In genomic region chr16:30679493-30679811, GRCm38 (mm10) we compare ENCODE assay signal across 20 mouse cellular contexts.
DNase-seq lines count a peak whose midpoint lies in the region; ATAC-seq and TF ChIP-seq lines count a peak whose summit lies in the region.
"Had no signal": no experiment of that assay in that cellular context is flagged by ENCODE, and none has a peak within 500 bp of the region (broad histone marks: within the 10 kb centered on the region; RNA-seq: fewer than 3 reads in every experiment).

No protein-coding gene starts in this region.

- DNase-seq in liver, postnatal 0 days = no peak
- DNase-seq in thymus, postnatal 0 days (ENCODE audit: low spot score) = peak; percentile 20
- DNase-seq in thymus, postnatal 10 days (ENCODE audit: low spot score in 2 of 2) = no peak
- no peak for DNase-seq in cerebellum, adult 9-10 months
- DNase-seq in hindbrain, embryonic 11.5 days (ENCODE audit: low spot score) = no peak
- DNase-seq: adrenal gland, postnatal 10 days; adrenal gland, postnatal 36 days; cerebellum, adult 11 months; cerebellum, adult 2 months; cerebellum, postnatal 10 days; gastrocnemius, postnatal 10 days; heart, adult 11 months had no signal

- peak overlapping the region; percentile 44; the same call in 1 of the 2 replicates for H3K27ac ChIP-seq in liver, postnatal 0 days (ENCODE audit: low read depth)
- H3K27ac ChIP-seq in liver, embryonic 12.5 days = no peak overlapping the region
- no peak overlapping the region for H3K27ac ChIP-seq in hindbrain, embryonic 11.5 days (ENCODE audit: low read depth, low read length)
- H3K27ac ChIP-seq: forebrain, embryonic 10.5 days; forebrain, embryonic 13.5 days; hindbrain, embryonic 13.5 days had no signal

- H3K4me1 ChIP-seq in liver, postnatal 0 days (ENCODE audit: insufficient read depth) = no peaks in the 10 kb centered on the region
- H3K4me1 ChIP-seq in liver, embryonic 12.5 days = no peaks in the 10 kb centered on the region
- H3K4me1 ChIP-seq in hindbrain, embryonic 11.5 days (replicated peaks; ENCODE audit: control insufficient read depth, insufficient read depth, low read length) = no peaks in the 10 kb centered on the region
- H3K4me1 ChIP-seq: forebrain, embryonic 10.5 days; forebrain, embryonic 13.5 days; hindbrain, embryonic 13.5 days had no signal

- no peaks in the 10 kb centered on the region for H3K36me3 ChIP-seq in liver, postnatal 0 days (replicated peaks; ENCODE audit: insufficient read depth, low read length)
- H3K36me3 ChIP-seq in liver, embryonic 12.5 days = no peaks in the 10 kb centered on the region
- no peaks in the 10 kb centered on the region for H3K36me3 ChIP-seq in hindbrain, embryonic 11.5 days (ENCODE audit: control insufficient read depth, insufficient read depth, low read length)
- H3K36me3 ChIP-seq: forebrain, embryonic 10.5 days; hindbrain, embryonic 13.5 days had no signal

- no peak overlapping the region for H3K9ac ChIP-seq in liver, postnatal 0 days (replicated peaks)
- no peak overlapping the region for H3K9ac ChIP-seq in liver, embryonic 12.5 days
- no peak overlapping the region for H3K9ac ChIP-seq in hindbrain, embryonic 11.5 days (ENCODE audit: low read depth, low read length)
- H3K9ac ChIP-seq: forebrain, embryonic 13.5 days; hindbrain, embryonic 13.5 days had no signal

- H3K27me3 ChIP-seq in liver, postnatal 0 days (ENCODE audit: insufficient read depth, low read length) = no peaks in the 10 kb centered on the region
- no peaks in the 10 kb centered on the region for H3K27me3 ChIP-seq in liver, embryonic 12.5 days (replicated peaks)
- no peaks in the 10 kb centered on the region for H3K27me3 ChIP-seq in hindbrain, embryonic 11.5 days (ENCODE audit: control insufficient read depth, insufficient read depth, low read length)
- H3K27me3 ChIP-seq: forebrain, embryonic 13.5 days; hindbrain, embryonic 13.5 days had no signal

- 71% methylated on average over 3 of the region's 3 CpGs for WGBS in liver, postnatal 0 days (ENCODE audit: insufficient replicate concordance)
- 64% methylated on average over 3 of the region's 3 CpGs for WGBS in liver, embryonic 12.5 days (ENCODE audit: insufficient replicate concordance)
- WGBS in hindbrain, embryonic 11.5 days = 90% methylated on average over 3 of the region's 3 CpGs

- H3K4me3 ChIP-seq in liver, postnatal 0 days (ENCODE audit: low read depth, low read length) = no peak overlapping the region
- H3K4me3 ChIP-seq in liver, embryonic 12.5 days = no peak overlapping the region
- no peak overlapping the region for H3K4me3 ChIP-seq in hindbrain, embryonic 11.5 days (ENCODE audit: low read depth, low read length)
- H3K4me3 ChIP-seq: forebrain, embryonic 10.5 days; forebrain, embryonic 13.5 days; hindbrain, embryonic 13.5 days had no signal

- no peaks in the 10 kb centered on the region for H3K9me3 ChIP-seq in liver, postnatal 0 days (ENCODE audit: low read length)
- no peaks in the 10 kb centered on the region for H3K9me3 ChIP-seq in liver, embryonic 12.5 days (replicated peaks)
- no peaks in the 10 kb centered on the region for H3K9me3 ChIP-seq in hindbrain, embryonic 11.5 days (ENCODE audit: control insufficient read depth, low read length)
- H3K9me3 ChIP-seq: forebrain, embryonic 13.5 days; hindbrain, embryonic 13.5 days had no signal

- ATAC-seq in liver, postnatal 0 days = no peak
- ATAC-seq in liver, embryonic 12.5 days = no peak
- ATAC-seq in inflammation-experienced regulatory T-cells, adult 6 months = peak; percentile 9
- no peak for ATAC-seq in hindbrain, embryonic 11.5 days (ENCODE audit: low FRiP score)
- ATAC-seq: forebrain, embryonic 13.5 days; forebrain, embryonic 16.5 days; hindbrain, embryonic 16.5 days had no signal

- no peak for TF ChIP-seq EP300 in liver, postnatal 0 days (IDR thresholded peaks at IDR 0.05; ENCODE audit: low read depth)

- no peak for TF ChIP-seq CTCF in liver, postnatal 0 days (IDR thresholded peaks at IDR 0.05; ENCODE audit: low read depth)

- H3K4me2 ChIP-seq in liver, postnatal 0 days (ENCODE audit: low read depth, low read length) = no peak overlapping the region
- H3K4me2 ChIP-seq in liver, embryonic 12.5 days = no peak overlapping the region
- H3K4me2 ChIP-seq in hindbrain, embryonic 11.5 days (replicated peaks; ENCODE audit: low read depth, low read length) = no peak overlapping the region
- H3K4me2 ChIP-seq: forebrain, embryonic 13.5 days; heart, embryonic 11.5 days; hindbrain, embryonic 13.5 days had no signal
